Mouse (Mus musculus) layer of hippocampus, adult 11-12 months (tissue): ENCODE results near the gene Hspa4.

Experiments
- DNase-seq: peaks from one replicate; pipeline ENCODE4 v3.0.0; 2022; ENCODE audit warnings: low spot score

Gene Hspa4

DNA sequence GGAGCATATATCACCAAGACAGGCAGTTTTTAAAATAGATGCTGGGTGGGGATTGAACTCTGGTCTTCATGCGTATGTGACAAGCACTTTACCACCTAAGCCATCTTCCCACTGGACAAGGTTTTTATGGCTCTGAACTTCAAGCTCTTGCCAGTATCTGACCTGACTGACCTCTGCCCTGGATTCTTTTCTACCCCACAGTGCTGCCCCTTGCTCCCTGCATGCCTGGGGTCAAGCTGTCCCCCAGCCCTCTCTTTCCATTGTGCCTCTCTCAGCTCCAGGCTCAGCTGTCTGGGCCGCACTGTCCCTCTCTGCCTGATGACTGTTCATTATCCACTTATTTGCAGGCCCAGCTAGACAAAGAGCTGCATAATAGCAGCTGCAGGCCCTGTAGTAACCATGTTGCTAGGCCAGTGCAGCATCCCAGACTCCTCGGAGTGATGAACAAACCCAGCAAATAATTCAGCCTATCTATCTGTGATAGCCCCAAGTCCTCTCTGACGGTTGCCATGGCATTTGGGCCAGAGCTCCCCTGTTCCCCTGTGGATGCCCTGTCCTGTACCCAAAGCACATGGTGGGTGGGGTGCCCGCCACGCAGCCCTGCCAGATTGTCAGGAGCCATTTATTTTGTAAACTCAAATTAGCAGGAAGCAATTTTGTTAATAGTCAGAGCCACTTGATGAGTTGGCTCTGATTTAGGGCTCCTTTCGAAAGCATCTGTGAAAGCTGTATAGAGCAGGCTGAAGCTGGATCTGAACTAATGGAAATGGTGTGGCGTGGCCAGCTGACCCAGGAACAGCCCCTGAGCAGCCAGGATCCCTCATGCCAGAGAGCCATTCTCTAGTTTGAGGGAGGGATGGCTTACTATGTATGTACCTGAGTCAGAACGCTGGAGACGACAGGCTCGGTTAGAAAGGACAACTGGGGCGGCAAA, 47.8 kb downstream of the Hspa4 start:
- no peak for DNase-seq

GRCm38 (mm10) chr11:53250796-53251195, 49.5 kb downstream of the Hspa4 start:
- no peak for DNase-seq

GRCm38 (mm10) chr11:53249686-53250085, 50.6 kb downstream of the Hspa4 start:
- no peak for DNase-seq

DNA sequence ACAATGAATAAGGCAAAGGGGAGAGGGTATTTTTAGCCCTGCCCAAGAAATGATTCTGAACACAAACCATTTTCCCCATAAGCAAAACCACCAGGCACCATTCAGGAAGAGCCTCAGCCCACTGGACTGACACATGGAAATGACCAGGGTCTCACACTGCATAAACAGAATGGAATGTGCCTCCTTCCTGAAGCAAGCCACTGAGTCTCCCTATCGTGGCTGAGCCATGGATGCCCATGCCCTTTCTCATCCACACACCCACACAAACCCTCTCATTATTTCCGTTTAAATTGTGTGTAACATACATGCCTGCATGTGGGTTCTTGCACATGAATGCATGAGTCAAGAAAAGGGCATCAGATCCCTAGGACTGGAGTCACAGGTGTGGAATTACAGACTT, 54.7 kb downstream of the Hspa4 start:
- DNase-seq, result no peak

GRCm38 (mm10) chr11:53243199-53243598, 57.1 kb downstream of the Hspa4 start:
- no peak for DNase-seq

DNA sequence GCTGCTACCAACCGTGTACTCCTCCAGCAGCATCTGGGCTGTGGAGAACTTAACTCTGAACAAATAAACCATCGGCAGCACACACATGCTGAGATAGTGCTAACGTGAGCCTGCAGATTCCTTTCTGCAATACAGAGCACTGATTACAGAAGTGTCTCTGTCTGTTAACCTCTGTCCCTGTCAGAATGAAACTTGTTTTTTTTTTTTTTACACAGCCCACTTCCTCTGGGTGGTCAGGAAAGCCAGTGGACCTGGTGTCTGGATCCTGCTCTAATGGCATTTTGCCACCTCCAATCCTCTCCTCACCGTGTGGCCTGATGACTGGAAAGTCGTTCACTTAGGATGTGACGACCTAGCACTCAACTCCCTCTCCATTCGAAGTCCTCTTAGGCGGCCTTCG, 66.7 kb downstream of the Hspa4 start:
- no peak for DNase-seq

- DNase-seq, result no peak
Observed at GRCm38 (mm10) chr11:53231836-53232235, 68.4 kb downstream of the Hspa4 start.

GRCm38 (mm10) chr11:53229011-53229410, 71.2 kb downstream of the Hspa4 start:
- peak; percentile 63 for DNase-seq

DNA sequence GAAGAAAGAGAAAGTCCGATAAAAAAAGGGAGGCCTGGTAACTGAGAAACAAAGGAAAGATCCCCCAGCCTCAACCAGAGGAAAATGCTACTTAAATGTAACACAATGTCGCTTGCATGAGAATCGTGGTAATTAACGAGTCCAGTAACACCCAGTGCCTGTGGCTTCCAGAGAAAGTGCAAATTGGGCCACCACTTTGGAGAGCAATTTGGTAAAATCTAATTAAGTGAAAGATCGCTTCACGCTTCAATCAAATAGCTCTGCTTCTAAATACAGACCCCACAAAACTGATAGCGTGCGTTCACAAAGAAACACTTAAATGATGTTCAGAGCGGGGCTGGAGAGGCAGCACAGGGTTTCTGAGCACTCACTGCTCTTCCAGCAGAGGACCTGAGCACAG, 89.4 kb downstream of the Hspa4 start:
- DNase-seq, result no peak
